Mouse (Mus musculus): ENCODE measurements around the gene Chpf2. TPM values are rescaled to one million over a fixed set of nuclear protein-coding genes. Genes with fewer than 3 reads are reported as not detected.

The Chpf2 gene
- polyA plus RNA-seq, 1 experiment from 2014 or later: 11.0 TPM

DNA sequence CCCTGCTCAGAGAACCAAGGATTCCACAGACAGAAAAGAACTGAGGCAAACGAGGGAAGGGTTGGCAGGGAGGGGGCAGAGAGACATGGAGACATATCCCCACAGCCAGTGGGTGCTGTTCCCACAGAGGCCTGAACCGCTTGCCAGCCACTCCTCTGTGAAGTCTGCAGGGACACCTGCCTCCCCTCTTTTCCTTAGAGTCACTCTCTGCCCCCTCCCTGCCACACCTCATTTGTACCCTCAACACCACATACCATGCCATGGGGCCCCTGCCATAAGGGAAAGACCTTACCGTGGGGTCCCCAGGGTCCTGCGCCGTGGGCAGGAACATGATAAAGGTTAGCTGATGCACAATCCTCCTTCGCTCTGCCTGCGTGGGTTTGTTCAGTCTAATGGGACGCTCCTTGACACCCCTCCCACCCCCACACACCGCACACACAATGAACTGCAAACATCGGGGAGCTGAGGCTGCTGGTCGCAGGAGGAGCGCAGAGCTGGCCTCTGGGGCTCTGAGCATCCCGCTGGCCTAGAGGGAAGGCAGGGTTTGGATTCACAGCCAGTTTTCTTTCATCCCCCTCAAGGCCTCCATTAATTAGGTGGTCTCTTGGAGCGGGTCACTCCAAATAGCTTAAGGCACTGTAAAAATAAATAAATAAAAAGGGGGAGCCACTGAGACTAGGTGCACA, 19.6 kb downstream of the Chpf2 start:
- 25% methylated on average over 14 of the region's 14 CpGs for WGBS
- peak overlapping the region; percentile 91; the same call in 1 of the 2 replicates for H3K9ac ChIP-seq (ENCODE audit: low read depth, low read length)
- H3K4me1 ChIP-seq (ENCODE audit: control insufficient read depth, insufficient read depth, low read length): peaks cover 33% of the 10 kb centered on the region
- no peaks in the 10 kb centered on the region for H3K9me3 ChIP-seq (ENCODE audit: control insufficient read depth, low read length)
- H3K36me3 ChIP-seq (ENCODE audit: control insufficient read depth, insufficient read depth, low read length): no peaks in the 10 kb centered on the region
- peak overlapping the region; percentile 5; the same call in 1 of the 2 replicates for H3K4me3 ChIP-seq (ENCODE audit: low read length)
- no peak for ATAC-seq (ENCODE audit: low FRiP score, low TSS enrichment)
- H3K27me3 ChIP-seq (ENCODE audit: control insufficient read depth, insufficient read depth, low read length): no peaks in the 10 kb centered on the region
- peak overlapping the region; percentile 21; the same call in 1 of the 2 replicates for H3K27ac ChIP-seq (ENCODE audit: low read depth, low read length)
- H3K4me2 ChIP-seq (replicated peaks; ENCODE audit: low read depth, low read length): peak overlapping the region; percentile 55

DNA sequence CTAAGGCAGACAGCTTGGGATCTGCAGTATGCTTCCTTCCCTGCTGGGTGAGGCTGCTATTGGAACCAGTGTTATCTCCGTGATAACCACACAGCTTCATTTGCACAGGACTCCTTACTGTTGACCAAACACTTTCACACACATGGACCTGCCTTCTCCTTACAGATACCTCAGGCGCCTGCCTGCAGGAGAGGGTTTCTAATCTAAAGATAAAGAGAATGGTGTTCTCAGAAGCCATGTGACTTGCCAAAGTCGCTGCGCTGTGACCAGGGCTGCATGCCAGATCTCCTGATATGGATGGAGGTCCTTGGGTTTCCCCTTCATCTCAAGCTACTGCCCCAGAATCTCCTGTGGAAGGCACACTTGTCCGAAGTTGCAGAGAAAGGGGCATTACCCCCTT, 22.8 kb downstream of the Chpf2 start:
- Histone ChIP-seq H3K4me1 (ENCODE audit: control insufficient read depth, insufficient read depth, low read length) (peaks cover 22% of the 10 kb centered on the region), H3K27ac (ENCODE audit: low read depth, low read length) (no peak overlapping the region), H3K27me3 (ENCODE audit: control insufficient read depth, insufficient read depth, low read length) (no peaks in the 10 kb centered on the region), H3K4me2 (replicated peaks; ENCODE audit: low read depth, low read length) (no peak overlapping the region), H3K9me3 (ENCODE audit: control insufficient read depth, low read length) (no peaks in the 10 kb centered on the region), H3K9ac (ENCODE audit: low read depth, low read length) (no peak overlapping the region), H3K4me3 (ENCODE audit: low read length) (no peak overlapping the region), H3K36me3 (ENCODE audit: control insufficient read depth, insufficient read depth, low read length) (no peaks in the 10 kb centered on the region)
- no peak for ATAC-seq (ENCODE audit: low FRiP score, low TSS enrichment)
- 49% methylated on average over 5 of the region's 5 CpGs for WGBS

DNA sequence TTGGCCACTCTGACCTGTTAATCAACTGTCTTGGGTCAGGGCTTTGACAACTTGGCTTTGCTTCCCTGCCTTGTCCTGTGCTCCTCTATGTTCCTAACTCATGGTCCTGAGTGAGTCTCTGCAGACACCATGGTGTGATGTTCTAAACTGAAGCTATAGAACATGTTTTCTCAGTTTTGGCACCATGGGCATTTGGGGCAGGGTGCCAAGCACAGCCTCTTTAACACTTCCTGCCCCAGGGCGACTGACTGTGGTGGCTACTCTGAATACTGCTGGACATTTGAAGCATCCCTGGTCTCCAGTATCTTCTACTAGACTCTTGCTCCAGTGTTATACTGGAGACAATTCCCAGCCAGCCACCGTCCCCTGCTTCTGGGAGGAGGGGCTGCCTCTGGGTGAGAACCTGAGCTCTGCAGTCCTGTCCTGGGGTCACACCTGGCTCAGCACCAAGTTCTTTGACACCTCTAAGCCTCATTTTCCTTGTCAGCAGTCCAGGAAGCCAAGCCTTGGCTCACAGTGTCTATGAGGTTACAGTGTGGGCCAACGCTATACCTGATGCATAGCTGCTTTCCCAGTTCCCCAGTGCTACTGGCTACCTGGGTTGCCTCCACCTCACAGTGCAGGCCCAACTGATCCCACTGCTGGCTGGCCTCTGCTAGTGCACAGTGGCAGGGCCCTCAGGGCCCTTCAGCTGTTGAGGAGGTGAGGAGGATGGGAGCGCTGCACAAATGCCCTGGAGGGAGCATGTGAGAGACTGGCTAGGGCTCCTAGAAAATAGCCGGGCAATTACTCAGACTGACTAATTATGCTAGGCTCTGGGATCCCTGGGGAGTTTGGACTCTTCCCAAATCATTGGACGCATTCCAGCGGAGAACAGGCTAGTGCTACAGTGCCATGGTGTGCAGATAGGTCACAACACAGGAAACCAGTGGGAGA, 25.1 kb downstream of the Chpf2 start:
- Histone ChIP-seq H3K27me3 (ENCODE audit: control insufficient read depth, insufficient read depth, low read length) (no peaks in the 10 kb centered on the region), H3K4me2 (replicated peaks; ENCODE audit: low read depth, low read length) (no peak overlapping the region), H3K36me3 (ENCODE audit: control insufficient read depth, insufficient read depth, low read length) (no peaks in the 10 kb centered on the region), H3K9ac (ENCODE audit: low read depth, low read length) (no peak overlapping the region), H3K4me3 (ENCODE audit: low read length) (no peak overlapping the region), H3K27ac (ENCODE audit: low read depth, low read length) (no peak overlapping the region), H3K9me3 (ENCODE audit: control insufficient read depth, low read length) (no peaks in the 10 kb centered on the region), H3K4me1 (ENCODE audit: control insufficient read depth, insufficient read depth, low read length) (peaks cover 8% of the 10 kb centered on the region)
- ATAC-seq (ENCODE audit: low FRiP score, low TSS enrichment): no peak; the same call in 1 of the 2 replicates
- WGBS: 49% methylated on average over 7 of the region's 7 CpGs

DNA sequence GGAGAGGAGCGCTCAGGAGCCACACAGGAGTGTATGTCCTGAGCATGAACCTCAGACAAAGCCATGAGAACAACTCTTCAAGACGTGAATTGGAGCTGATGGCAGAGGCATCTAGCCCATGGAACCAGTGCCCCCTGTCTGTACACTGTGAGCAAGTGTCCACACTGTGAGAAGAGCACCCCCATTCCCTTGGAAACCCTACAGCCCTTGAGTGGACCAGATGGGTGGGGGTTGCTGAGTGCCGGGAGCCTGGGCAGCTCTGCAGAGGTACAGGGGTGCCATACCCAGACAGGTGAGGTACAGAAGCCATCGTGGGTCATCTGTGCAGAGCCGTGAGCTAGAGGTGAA, 25.7 kb downstream of the Chpf2 start:
- no peak; the same call in 1 of the 2 replicates for ATAC-seq (ENCODE audit: low FRiP score, low TSS enrichment)
- no peaks in the 10 kb centered on the region for H3K27me3 ChIP-seq (ENCODE audit: control insufficient read depth, insufficient read depth, low read length)
- H3K4me2 ChIP-seq (replicated peaks; ENCODE audit: low read depth, low read length): no peak overlapping the region
- no peak overlapping the region for H3K4me3 ChIP-seq (ENCODE audit: low read length)
- H3K27ac ChIP-seq (ENCODE audit: low read depth, low read length): no peak overlapping the region
- no peak overlapping the region for H3K9ac ChIP-seq (ENCODE audit: low read depth, low read length)
- WGBS: 68% methylated on average over 5 of the region's 5 CpGs
- no peaks in the 10 kb centered on the region for H3K9me3 ChIP-seq (ENCODE audit: control insufficient read depth, low read length)
- no peaks in the 10 kb centered on the region for H3K36me3 ChIP-seq (ENCODE audit: control insufficient read depth, insufficient read depth, low read length)
- 0 out of 2 replicates have a peak, but pooled peaks cover 4% of the 10 kb centered on the region for H3K4me1 ChIP-seq (ENCODE audit: control insufficient read depth, insufficient read depth, low read length)

DNA sequence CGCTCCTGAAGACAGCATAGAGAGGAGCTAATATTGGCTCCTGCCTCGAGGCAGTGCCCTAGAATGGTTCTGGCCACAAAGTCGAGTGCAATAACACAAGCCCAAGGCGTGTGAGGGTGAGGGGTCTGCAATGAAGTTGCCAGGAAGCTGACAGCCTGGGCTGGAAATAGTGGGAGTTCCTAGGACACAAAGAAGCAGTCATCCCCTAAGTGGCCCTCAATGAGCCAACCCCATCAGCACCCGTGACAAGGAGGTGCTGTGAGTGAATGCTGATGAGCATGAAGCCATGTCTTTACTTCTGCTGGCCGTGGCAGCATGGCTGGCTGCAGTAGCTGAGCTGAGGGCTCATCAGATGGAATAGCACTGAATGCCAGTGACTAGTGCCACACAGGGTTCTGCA, 28.6 kb downstream of the Chpf2 start:
- Histone ChIP-seq H3K4me2 (replicated peaks; ENCODE audit: low read depth, low read length) (no peak overlapping the region), H3K9me3 (ENCODE audit: control insufficient read depth, low read length) (no peaks in the 10 kb centered on the region), H3K27ac (ENCODE audit: low read depth, low read length) (no peak overlapping the region), H3K36me3 (ENCODE audit: control insufficient read depth, insufficient read depth, low read length) (no peaks in the 10 kb centered on the region), H3K4me3 (ENCODE audit: low read length) (no peak overlapping the region), H3K4me1 (ENCODE audit: control insufficient read depth, insufficient read depth, low read length) (peaks cover 4% of the 10 kb centered on the region; the same call in 1 of the 2 replicates), H3K9ac (ENCODE audit: low read depth, low read length) (no peak overlapping the region), H3K27me3 (ENCODE audit: control insufficient read depth, insufficient read depth, low read length) (no peaks in the 10 kb centered on the region)
- 61% methylated on average over 6 of the region's 6 CpGs for WGBS
- no peak for ATAC-seq (ENCODE audit: low FRiP score, low TSS enrichment)

DNA sequence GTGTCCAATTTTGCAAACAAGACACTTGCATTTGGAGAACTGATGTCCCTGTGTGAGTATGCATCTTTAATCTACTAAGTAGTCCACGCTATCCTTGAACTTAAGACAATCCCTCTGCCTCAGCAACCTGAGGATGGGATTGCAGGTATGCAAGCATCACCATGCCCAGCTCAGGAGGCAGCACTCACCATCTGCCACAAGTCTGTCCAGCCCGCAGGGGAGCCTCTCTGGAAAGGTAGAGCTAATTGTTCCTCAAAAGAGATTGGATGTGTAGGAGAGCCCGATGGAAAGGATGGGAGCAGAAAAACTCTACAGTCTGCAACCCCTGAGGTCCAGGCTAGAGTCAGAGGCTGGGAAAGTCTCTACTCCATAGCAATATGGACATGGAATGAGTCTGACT, 32.4 kb downstream of the Chpf2 start:
- Histone ChIP-seq H3K27ac (ENCODE audit: low read depth, low read length) (no peak overlapping the region), H3K4me1 (ENCODE audit: control insufficient read depth, insufficient read depth, low read length) (no peaks in the 10 kb centered on the region; the same call in none of the 2 replicates), H3K9me3 (ENCODE audit: control insufficient read depth, low read length) (no peaks in the 10 kb centered on the region), H3K36me3 (ENCODE audit: control insufficient read depth, insufficient read depth, low read length) (no peaks in the 10 kb centered on the region), H3K9ac (ENCODE audit: low read depth, low read length) (no peak overlapping the region), H3K4me3 (ENCODE audit: low read length) (no peak overlapping the region), H3K27me3 (ENCODE audit: control insufficient read depth, insufficient read depth, low read length) (no peaks in the 10 kb centered on the region), H3K4me2 (replicated peaks; ENCODE audit: low read depth, low read length) (no peak overlapping the region)
- ATAC-seq (ENCODE audit: low FRiP score, low TSS enrichment): no peak
- 87% methylated on average over 3 of the region's 3 CpGs for WGBS

DNA sequence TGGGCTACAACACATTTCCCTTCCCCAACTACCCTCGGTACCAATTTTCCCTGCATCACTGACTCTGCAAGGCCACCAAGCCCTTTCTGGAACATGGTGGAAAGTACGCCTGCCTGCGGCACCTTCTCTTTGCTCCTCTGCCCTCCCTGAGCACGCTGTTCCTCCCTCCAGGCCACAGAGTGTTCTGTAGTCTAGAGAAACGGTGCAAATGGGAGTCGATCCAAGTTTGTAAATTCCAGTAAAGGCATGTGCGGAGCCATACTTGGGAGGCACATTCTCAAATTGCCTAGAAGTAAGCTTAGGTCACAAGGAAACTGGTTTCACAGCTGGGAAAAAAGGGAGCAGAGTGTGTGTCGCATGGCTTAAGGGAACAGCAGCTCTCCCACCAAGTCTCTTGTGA, 33.6 kb downstream of the Chpf2 start:
- no peaks in the 10 kb centered on the region for H3K27me3 ChIP-seq (ENCODE audit: control insufficient read depth, insufficient read depth, low read length)
- no peak for ATAC-seq (ENCODE audit: low FRiP score, low TSS enrichment)
- no peaks in the 10 kb centered on the region for H3K36me3 ChIP-seq (ENCODE audit: control insufficient read depth, insufficient read depth, low read length)
- H3K4me1 ChIP-seq (ENCODE audit: control insufficient read depth, insufficient read depth, low read length): peaks cover 8% of the 10 kb centered on the region
- no peak overlapping the region for H3K9ac ChIP-seq (ENCODE audit: low read depth, low read length)
- no peak overlapping the region for H3K4me2 ChIP-seq (replicated peaks; ENCODE audit: low read depth, low read length)
- H3K9me3 ChIP-seq (ENCODE audit: control insufficient read depth, low read length): no peaks in the 10 kb centered on the region
- 64% methylated on average over 8 of the region's 8 CpGs for WGBS
- no peak overlapping the region for H3K4me3 ChIP-seq (ENCODE audit: low read length)
- no peak overlapping the region for H3K27ac ChIP-seq (ENCODE audit: low read depth, low read length)

DNA sequence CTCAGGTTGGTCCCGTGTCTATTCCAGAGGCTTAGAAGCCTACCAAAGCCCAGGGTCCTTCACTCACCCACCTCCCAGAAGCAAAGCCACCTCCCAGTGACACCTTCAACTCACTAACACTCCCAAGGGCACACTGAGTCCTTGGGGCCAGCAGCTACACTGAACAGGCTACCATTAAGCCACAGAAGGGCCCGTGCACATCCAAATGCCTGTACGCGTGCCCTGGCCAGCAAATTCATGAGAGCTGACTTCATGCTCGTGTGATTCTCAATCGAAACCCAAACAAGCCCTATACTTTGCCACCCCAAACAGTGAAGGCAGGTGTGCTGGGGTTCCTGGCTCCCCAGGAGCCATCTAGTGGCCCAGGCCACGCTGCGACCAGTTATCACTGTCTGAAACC, 34.1 kb downstream of the Chpf2 start:
- Histone ChIP-seq H3K27me3 (ENCODE audit: control insufficient read depth, insufficient read depth, low read length) (no peaks in the 10 kb centered on the region), H3K4me1 (ENCODE audit: control insufficient read depth, insufficient read depth, low read length) (peaks cover 8% of the 10 kb centered on the region), H3K36me3 (ENCODE audit: control insufficient read depth, insufficient read depth, low read length) (no peaks in the 10 kb centered on the region), H3K4me2 (replicated peaks; ENCODE audit: low read depth, low read length) (no peak overlapping the region), H3K4me3 (ENCODE audit: low read length) (no peak overlapping the region), H3K27ac (ENCODE audit: low read depth, low read length) (no peak overlapping the region), H3K9me3 (ENCODE audit: control insufficient read depth, low read length) (no peaks in the 10 kb centered on the region), H3K9ac (ENCODE audit: low read depth, low read length) (no peak overlapping the region)
- WGBS: 65% methylated on average over 8 of the region's 8 CpGs
- no peak for ATAC-seq (ENCODE audit: low FRiP score, low TSS enrichment)

Measured in kidney, embryonic 14.5 days (tissue).